Mouse (Mus musculus): Measurements from ENCODE around the gene Olfr786.

Gene Olfr786

DNA sequence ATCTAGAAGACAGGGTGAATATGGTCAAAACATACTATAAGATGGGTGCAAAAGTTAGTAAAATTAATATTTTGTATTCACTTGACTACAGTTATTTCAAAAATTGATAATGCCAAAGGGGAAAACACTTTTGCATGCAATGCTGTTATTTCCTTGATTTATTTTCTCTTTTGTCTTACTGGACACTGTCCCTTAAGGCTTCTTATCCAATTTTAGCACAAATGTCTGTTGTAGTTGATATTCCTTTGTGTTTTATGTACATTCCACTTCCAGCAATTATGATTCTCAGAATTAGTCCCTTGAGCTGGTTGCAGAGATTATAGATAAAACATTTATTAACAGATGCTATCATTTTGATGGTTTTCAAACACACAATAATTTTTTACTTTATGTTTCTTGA lies at the start of gene Olfr786:
Gene Olfr786, plus strand, starts transcription at position 301 of the 400 bp plus-strand sequence.
- DNase-seq (ENCODE audit: low spot score in 2 of 2), result no peak

DNA sequence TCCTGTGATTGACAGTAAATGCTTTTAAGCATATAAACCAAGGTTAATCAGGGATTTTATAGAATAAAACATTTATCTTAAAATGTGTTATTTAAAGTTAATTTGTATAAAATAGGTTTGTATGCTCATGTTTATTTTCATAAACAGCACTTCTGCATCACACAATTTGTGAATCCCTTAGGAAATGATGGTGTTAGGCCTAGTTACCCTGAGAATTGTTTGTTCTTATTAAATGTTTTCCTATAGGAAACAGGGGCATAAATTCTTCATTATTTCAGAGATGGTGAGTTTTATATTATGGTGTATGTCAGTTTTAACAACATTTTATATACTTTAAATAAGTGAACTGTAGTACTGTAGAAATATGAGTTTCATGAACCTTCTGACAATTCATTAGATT lies 43.3 kb upstream of the Olfr786 start, which contains the start of gene Olfr784:
Gene Olfr784, plus strand, starts transcription at position 301 of the 400 bp plus-strand sequence.
- no peak for DNase-seq (ENCODE audit: low spot score in 2 of 2)

DNA sequence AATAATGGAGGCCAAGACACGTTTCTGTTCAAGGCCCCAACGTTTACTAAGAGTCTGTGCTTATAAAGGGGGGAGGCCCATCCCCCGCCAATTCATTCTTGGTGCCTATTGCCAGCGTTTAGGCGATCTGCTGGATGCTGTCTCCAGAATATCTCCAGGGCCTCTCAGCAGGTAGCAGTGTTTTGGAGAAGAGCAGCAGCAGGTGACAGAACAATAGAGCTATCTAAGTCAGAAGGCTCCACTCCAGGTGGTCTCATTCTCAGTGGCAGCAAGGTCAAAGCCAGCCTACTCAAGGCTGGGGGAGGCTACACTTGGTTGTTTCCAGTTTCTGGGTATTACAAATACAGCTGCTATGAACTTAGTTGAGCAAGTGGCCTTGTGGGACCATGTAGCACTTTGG lies 26.2 kb upstream of the Olfr786 start:
- DNase-seq (ENCODE audit: low spot score in 2 of 2), result no peak

DNA sequence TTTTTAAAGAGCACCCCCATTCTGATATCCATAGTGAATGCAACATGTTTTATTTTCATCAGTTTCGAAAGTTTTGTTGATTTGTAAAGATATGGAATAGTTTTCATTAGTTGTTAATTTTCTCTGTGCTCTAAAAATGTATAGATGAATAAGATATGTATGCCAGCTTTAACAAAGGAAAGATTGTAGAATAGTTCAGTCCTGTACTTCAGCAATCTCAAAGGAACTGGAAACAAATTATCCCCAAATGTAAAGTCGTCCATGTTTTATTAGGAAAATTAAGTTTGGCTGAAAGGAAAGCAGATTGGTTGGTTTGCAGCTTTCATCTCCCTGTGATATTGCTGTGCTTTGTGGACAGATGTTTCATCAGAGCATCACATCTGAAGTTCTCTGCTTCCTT lies 22.0 kb upstream of the Olfr786 start, which contains the start of gene Olfr785:
Gene Olfr785, plus strand, starts transcription at position 301 of the 400 bp plus-strand sequence.
- DNase-seq (ENCODE audit: low spot score in 2 of 2), result no peak

DNA sequence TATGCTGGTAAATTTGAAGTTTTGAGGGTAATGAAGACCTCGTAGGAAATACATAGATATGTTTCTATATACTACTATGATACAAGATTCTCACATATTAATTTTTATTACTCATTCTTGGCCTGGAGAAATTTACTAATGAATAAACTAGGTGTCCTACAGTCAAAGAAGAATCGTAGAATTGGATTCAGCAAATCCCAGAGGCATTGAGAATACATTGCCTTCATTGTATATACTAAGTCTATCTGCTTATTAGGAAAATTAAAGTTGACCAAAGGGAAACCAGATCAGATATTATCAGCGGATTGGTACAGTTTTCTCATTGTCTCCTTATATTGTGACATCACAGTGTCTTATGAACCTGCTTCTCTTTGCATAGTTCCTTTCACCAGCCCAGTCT lies 34.5 kb downstream of the Olfr786 start, which contains the start of gene Olfr787:
Gene Olfr787, plus strand, starts transcription at position 301 of the 400 bp plus-strand sequence.
- no peak for DNase-seq (ENCODE audit: low spot score in 2 of 2)

DNA sequence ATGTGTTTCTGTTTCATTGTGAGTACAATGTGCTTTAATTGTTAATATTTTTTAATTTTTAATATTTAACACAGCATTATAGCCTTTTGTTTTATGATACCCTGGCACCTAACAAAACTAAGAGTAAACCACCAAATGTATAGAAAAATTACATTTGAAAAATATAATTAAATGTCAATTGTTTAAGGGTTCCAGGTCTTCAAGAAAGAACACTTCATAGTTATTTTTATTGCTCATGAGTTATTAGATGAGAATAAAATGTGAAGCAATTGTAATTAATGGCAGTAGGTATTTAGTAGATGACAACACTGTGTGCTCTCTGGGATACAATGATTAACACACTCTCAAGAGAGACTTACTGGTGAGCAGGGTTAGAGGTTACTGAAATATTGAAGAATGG lies 43.6 kb downstream of the Olfr786 start, which contains the start of gene Olfr788:
Gene Olfr788, plus strand, starts transcription at position 301 of the 400 bp plus-strand sequence.
- no peak for DNase-seq (ENCODE audit: low spot score in 2 of 2)

DNA sequence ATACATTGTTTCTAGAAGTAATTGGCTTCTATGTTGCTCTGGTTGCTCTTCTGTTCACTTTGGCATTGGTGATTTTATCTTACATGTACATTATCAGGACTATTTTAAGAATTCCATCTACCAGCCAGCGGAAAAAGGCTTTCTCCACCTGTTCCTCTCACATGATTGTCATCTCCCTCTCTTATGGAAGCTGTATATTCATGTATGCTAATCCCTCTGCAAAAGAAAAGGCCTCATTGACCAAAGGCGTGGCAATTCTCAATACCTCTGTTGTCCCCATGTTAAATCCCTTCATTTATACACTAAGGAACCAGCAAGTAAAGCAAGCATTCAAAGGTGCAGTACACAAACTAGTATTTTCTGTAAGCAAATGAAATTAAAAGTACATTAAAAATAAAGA lies 46.1 kb downstream of the Olfr786 start:
- no peak for DNase-seq (ENCODE audit: low spot score in 2 of 2)

DNA sequence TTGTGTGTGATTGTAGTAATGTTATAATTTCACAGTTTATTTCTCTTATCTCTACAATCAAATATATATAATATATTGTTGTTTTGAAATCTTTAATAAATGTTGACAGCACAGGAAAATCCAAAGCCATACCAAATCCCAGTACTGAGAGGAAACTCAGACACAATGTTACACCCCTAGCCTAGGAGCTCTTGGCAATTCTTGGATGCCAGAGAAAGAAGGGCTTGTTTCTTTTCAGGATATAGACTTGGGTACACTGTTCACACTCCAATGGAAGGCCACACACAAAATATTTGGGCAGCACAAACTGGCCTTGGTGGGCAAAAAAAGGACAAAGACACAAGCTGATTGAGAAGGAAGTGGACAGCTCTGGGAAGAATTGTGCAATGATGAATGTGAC lies 46.6 kb downstream of the Olfr786 start:
- no peak for DNase-seq (ENCODE audit: low spot score in 2 of 2)

DNA sequence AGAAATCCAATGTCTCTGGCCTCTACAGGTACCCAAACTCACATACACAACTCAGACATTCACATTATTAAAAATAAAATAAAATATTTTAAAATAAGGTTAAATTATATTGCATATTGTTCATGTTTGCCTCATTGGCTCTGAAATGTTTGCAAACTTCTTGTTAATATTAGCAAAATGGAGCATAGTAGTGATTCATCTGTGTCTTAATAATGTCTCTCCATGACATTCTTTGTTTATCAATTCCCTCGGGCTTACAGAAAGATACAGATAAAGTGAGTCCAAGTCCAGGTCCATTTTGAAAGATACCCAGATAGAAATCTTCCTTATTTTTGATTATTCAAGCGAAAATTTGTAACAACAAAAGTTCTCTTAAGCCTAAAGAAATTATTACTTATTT lies 57.3 kb downstream of the Olfr786 start, which contains the start of gene Olfr789:
Gene Olfr789, plus strand, starts transcription at position 301 of the 400 bp plus-strand sequence.
- DNase-seq (ENCODE audit: low spot score in 2 of 2), result no peak
